Mouse (Mus musculus) midbrain, postnatal 0 days (tissue): ENCODE measurements at regions not wholly inside any gene's neighbourhood (a gene's known extent, or its start where the extent isn't known, plus 50 kb on each side); places are given as distances from the start of the nearest gene placed in this dataset.

Source experiments
- ATAC-seq: fragments of 200-750 bp; cut with Nextera tagmentation; 2 replicates; pipeline ENCODE4 v1.8.0; 2017; ENCODE audit warnings: moderate number of reproducible peaks, mild to moderate bottlenecking, moderate TSS enrichment, moderate library complexity; ENCODE audit not compliant: low FRiP score
- DNase-seq: peaks from one replicate; pipeline ENCODE4 v3.0.0-alpha.2; 2015; ENCODE audit warnings: low spot score
- H3K27ac ChIP-seq: fragments of 300-500 bp; sonication (generic); 2 replicates; pipeline ENCODE4 v1.5.1; 2014; ENCODE audit warnings: low read depth, mild to moderate bottlenecking, low read length, mixed read lengths
- H3K27me3 ChIP-seq: fragments of 300-500 bp; sonication (generic); 2 replicates; pipeline ENCODE4 v1.6.1; 2014; ENCODE audit warnings: low read length, control low read depth, mixed read lengths; ENCODE audit not compliant: insufficient read depth
- H3K36me3 ChIP-seq: fragments of 300-500 bp; sonication (generic); 2 replicates; pipeline ENCODE4 v1.6.1; 2014; ENCODE audit warnings: low read length, control low read depth, mixed read lengths; ENCODE audit not compliant: insufficient read depth
- H3K4me1 ChIP-seq: fragments of 300-500 bp; sonication (generic); 2 replicates; pipeline ENCODE4 v1.6.1; 2014; ENCODE audit warnings: mild to moderate bottlenecking, control low read depth, antibody characterized with exemption, low read length, mixed read lengths; ENCODE audit not compliant: insufficient read depth
- H3K4me2 ChIP-seq: fragments of 300-500 bp; sonication (generic); 2 replicates; pipeline ENCODE4 v1.6.1; 2014; ENCODE audit warnings: low read depth, mild to moderate bottlenecking, low read length, mixed read lengths; ENCODE audit not compliant: poor library complexity, severe bottlenecking
- H3K4me3 ChIP-seq: fragments of 300-500 bp; sonication (generic); 2 replicates; pipeline ENCODE4 v1.5.1; 2014; ENCODE audit warnings: low read depth, mild to moderate bottlenecking, low read length, moderate library complexity
- H3K9ac ChIP-seq: fragments of 300-500 bp; sonication (generic); replicated peaks from 2 replicates; pipeline ENCODE4 v1.6.1; 2014; ENCODE audit warnings: mild to moderate bottlenecking, low read length, moderate library complexity, mixed read lengths; ENCODE audit not compliant: poor library complexity, severe bottlenecking
- H3K9me3 ChIP-seq: fragments of 300-500 bp; sonication (generic); 2 replicates; pipeline ENCODE4 v1.6.1; 2016; ENCODE audit warnings: low read length, control low read depth
- CTCF ChIP-seq: IDR thresholded peaks from 2 replicates; pipeline ENCODE4 v1.5.1; 2016; ENCODE audit warnings: antibody characterized with exemption, mild to moderate bottlenecking
- WGBS: fragments of 180-500 bp; shearing (Covaris S2); extraction: QIAGEN DNeasy Blood & Tissue Kit; methylation state at CpG from one replicate; pipeline ENCODE4 v1.1.7; 2014; 5-methylcytosine and 5-hydroxymethylcytosine counted together

DNA sequence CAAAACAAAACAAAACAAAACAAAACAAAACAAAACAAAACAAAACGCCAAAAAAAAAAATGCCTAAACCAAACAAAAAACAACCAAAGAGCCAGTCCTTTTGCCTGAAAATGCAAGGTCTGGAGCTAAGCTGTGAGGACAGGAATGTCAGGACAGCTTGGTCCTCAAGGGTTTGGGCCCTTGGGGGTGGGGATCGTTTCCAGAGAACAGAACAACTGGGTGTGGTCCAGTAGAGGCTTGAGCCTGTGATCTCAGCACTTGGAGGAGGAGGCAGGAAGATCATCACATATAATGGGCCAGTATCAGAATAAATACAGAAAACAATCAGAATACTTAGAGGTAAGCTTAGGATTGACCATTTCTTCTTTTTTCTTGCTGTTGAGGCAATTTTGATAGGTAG lies 289.5 kb upstream of the Tgfbr2 start:
- H3K9ac ChIP-seq, result no peak overlapping the region
- no peaks in the 10 kb centered on the region for H3K27me3 ChIP-seq
- no peaks in the 10 kb centered on the region for H3K36me3 ChIP-seq
- H3K4me2 ChIP-seq, result no peak overlapping the region
- 63% methylated on average over 2 of the region's 2 CpGs for WGBS
- H3K9me3 ChIP-seq, result no peaks in the 10 kb centered on the region
- ATAC-seq (no peak), DNase-seq (no peak)
- no peaks in the 10 kb centered on the region; the same call in 1 of the 2 replicates for H3K4me1 ChIP-seq
- H3K27ac ChIP-seq, result no peak overlapping the region
- no peak overlapping the region for H3K4me3 ChIP-seq
- TF ChIP-seq CTCF, result no peak

DNA sequence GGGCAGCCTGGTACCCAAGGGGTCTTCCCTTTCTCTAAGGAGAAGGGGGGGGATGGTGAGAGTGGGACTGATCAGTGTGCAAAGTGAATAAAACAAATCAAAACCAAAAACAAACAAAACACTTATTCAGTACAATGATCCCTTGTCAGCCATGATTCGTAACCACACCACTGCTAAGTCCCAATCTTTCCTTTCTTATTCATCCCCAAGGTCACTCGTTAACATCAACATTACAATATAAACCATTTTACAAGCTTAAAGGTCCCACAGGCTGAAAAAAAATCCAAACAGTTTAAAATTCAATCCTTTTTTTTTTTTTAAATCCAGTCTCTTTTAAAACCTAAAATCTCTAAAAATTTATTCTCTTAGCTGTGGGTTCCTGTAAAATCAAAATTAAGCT lies 287.1 kb upstream of the Tgfbr2 start:
- Histone ChIP-seq H3K27me3 (no peaks in the 10 kb centered on the region), H3K9ac (no peak overlapping the region), H3K4me2 (no peak overlapping the region), H3K9me3 (no peaks in the 10 kb centered on the region), H3K4me1 (no peaks in the 10 kb centered on the region; the same call in 1 of the 2 replicates), H3K36me3 (no peaks in the 10 kb centered on the region), H3K27ac (no peak overlapping the region), H3K4me3 (no peak overlapping the region)
- no peak for TF ChIP-seq CTCF
- ATAC-seq (no peak), DNase-seq (no peak)
- 76% methylated on average over 2 of the region's 2 CpGs for WGBS

DNA sequence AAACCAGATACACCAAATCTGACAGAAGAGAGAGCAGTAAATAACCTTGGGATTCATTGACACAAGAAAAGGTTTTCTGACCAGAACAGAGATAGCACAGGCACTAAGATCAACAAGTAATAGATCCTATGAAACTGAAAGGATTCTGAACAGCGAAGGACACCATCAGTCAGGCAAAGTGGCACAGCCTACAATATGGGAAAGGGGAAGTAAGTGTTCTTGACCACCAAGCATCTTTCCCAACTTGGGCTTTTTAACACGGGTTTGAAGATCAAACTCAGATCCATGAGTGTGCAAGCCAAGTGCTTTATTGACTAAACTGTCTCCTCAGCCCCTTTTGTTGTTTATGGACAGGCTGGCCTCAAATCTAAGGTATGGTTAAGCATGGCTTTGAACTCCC lies 284.9 kb upstream of the Tgfbr2 start:
- WGBS, result 95% methylated on average over 2 of the region's 2 CpGs

DNA sequence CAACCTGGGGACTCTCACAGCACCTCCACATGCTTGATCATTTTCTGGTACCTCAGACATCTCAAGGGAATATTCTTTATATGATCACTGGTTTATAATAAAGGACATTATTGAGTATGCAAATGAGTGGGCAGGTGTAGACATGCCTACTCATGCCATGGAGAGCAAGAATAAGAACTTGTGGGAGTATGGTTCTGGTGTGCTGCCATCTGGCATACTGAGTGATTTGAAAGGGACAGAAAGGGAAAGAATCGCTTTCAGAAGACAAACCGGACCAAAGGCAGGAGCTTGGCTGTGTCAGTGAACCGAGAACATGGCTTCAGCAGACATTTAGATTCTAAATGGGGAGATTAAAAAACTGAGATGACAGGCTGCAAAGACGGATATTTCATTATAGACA lies 276.9 kb upstream of the Tgfbr2 start:
- Histone ChIP-seq H3K9me3 (no peaks in the 10 kb centered on the region), H3K4me2 (no peak overlapping the region), H3K9ac (no peak overlapping the region), H3K36me3 (no peaks in the 10 kb centered on the region), H3K4me1 (no peaks in the 10 kb centered on the region; the same call in 1 of the 2 replicates), H3K4me3 (no peak overlapping the region), H3K27me3 (no peaks in the 10 kb centered on the region), H3K27ac (no peak overlapping the region)
- no peak for ATAC-seq
- 72% methylated on average over 4 of the region's 4 CpGs for WGBS
- TF ChIP-seq CTCF, result no peak
- DNase-seq, result no peak

More for the DNA sequence above, 284.9 kb upstream of the Tgfbr2 start:
- H3K9ac ChIP-seq, result no peak overlapping the region
- no peaks in the 10 kb centered on the region; the same call in 1 of the 2 replicates for H3K4me1 ChIP-seq
- no peak overlapping the region for H3K4me2 ChIP-seq
- no peaks in the 10 kb centered on the region for H3K27me3 ChIP-seq
- TF ChIP-seq CTCF, result no peak
- no peaks in the 10 kb centered on the region for H3K36me3 ChIP-seq
- no peak overlapping the region for H3K27ac ChIP-seq
- DNase-seq, result no peak
- H3K9me3 ChIP-seq, result no peaks in the 10 kb centered on the region
- no peak overlapping the region for H3K4me3 ChIP-seq
- ATAC-seq, result no peak

DNA sequence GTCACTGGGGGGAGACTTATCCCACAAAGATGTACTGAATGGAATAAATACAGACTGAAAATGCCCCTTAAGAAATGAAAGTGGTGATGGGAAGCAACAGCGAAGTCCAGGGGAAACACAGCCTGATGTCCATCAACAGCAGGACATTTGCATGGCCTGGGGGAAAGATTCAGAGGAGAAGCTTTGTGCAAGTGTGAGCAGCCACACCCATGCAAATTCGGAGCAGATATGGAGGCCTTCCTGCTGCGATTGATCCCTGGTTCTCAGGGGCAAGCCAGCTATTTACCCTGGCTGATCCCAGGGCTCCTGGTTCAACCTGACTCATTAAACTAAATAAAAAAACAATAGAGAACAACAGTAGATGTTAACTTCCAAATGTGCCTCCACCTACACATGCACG lies 275.7 kb upstream of the Tgfbr2 start:
- WGBS, result 78% methylated on average over 4 of the region's 4 CpGs

DNA sequence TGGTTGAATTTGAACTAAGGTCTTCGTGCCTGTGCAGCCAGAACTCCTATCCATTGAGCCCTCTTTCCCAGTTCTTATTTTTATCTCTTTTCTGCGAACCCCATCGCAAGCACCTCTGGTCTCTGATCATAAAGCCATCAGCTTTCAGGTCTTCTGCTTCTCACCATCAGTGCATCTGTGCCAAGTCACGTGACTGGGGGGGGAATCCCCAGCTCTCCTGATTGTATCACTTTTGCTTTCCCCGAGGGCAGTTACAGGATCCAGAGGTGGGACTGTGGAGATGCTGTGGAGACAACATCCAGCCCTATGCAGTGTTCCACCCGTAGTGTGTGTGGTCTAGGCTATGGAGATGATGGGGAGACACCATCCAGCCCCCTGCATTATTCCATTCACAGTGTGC lies 272.6 kb upstream of the Tgfbr2 start:
- Histone ChIP-seq H3K4me3 (no peak overlapping the region), H3K9ac (no peak overlapping the region), H3K9me3 (no peaks in the 10 kb centered on the region), H3K36me3 (no peaks in the 10 kb centered on the region), H3K27ac (no peak overlapping the region), H3K4me2 (no peak overlapping the region), H3K27me3 (no peaks in the 10 kb centered on the region), H3K4me1 (no peaks in the 10 kb centered on the region)
- ATAC-seq (no peak), DNase-seq (no peak)
- TF ChIP-seq CTCF, result no peak
- 88% methylated on average over 6 of the region's 6 CpGs for WGBS

More for the DNA sequence above, 275.7 kb upstream of the Tgfbr2 start:
- Histone ChIP-seq H3K27me3 (no peaks in the 10 kb centered on the region), H3K9ac (no peak overlapping the region), H3K4me3 (no peak overlapping the region), H3K4me1 (no peaks in the 10 kb centered on the region), H3K4me2 (no peak overlapping the region), H3K9me3 (no peaks in the 10 kb centered on the region), H3K27ac (no peak overlapping the region), H3K36me3 (no peaks in the 10 kb centered on the region)
- ATAC-seq (no peak), DNase-seq (no peak)
- no peak for TF ChIP-seq CTCF
